Mouse (Mus musculus): ENCODE data around the gene Camk1d. TPM values are rescaled to one million over a fixed set of nuclear protein-coding genes. Genes with fewer than 3 reads are reported as not detected.

Camk1d gene
- total RNA-seq, 1 experiment, result 12.5 TPM

DNA sequence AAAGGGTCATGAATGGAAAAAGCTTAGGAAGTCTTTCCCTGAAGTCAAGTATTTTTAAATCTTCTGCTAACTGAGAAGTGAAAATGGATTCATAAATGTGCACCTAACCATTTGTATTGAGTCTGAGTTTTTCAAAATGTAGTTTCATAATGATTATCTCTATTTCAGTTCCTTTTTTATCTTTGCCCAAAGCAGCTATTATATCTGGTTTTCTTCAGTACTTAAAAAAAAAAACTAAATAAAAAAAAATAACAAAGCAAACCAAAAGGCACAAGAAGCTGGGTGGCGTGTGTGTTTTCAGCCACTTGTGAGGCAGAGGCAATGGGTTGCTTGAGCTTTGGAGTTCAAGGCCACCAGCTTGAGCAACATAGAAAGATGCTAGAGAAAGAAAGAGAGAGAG lies 26.6 kb upstream of the Camk1d start:
- in situ Hi-C loops (cut with MboI; ENCODE audit: low sequenced_read_pairs in 2 of 2, unreplicated experiment in 2 of 2), result no loop called here
- H3K27ac ChIP-seq (ENCODE audit: insufficient read depth, low read depth, low read length, poor library complexity, severe bottlenecking), result no peak overlapping the region
- no peaks in the 10 kb centered on the region for H3K36me3 ChIP-seq (ENCODE audit: control insufficient read depth, insufficient read depth, low read length, poor library complexity, severe bottlenecking)
- no peaks in the 10 kb centered on the region for H3K9me3 ChIP-seq (ENCODE audit: control insufficient read depth, insufficient read depth, low read depth, low read length)
- H3K4me3 ChIP-seq (ENCODE audit: insufficient read depth in 1 of 2, low read depth in 1 of 2, low read length in 2 of 2, poor library complexity in 1 of 2, severe bottlenecking in 1 of 2), result no peak overlapping the region
- DNase-seq (ENCODE audit: low read depth, low spot score), result no peak
- 0 out of 4 replicates have a peak, but pooled peaks cover 0 to 3% of the 10 kb centered on the region in 2 experiments for H3K4me1 ChIP-seq (ENCODE audit: control insufficient read depth in 2 of 2, insufficient read depth in 2 of 2, low read length in 2 of 2, poor library complexity in 1 of 2)
- H3K9ac ChIP-seq (ENCODE audit: insufficient read depth, low read depth, low read length, poor library complexity, severe bottlenecking), result no peak overlapping the region
- no peak for TF ChIP-seq MAFK (IDR thresholded peaks at IDR 0.05; ENCODE audit: insufficient read depth, low read depth, low read length)
- TF ChIP-seq ZNF384 (IDR thresholded peaks at IDR 0.05; ENCODE audit: low read depth, low read length), result no peak
- no peak for TF ChIP-seq ZC3H11A (IDR thresholded peaks at IDR 0.05; ENCODE audit: borderline replicate concordance, low read depth, low read length)
- no peak for TF ChIP-seq CHD2 (IDR thresholded peaks at IDR 0.05; ENCODE audit: low read depth, low read length)
- no peak for TF ChIP-seq HCFC1 (IDR thresholded peaks at IDR 0.05; ENCODE audit: borderline replicate concordance, insufficient read depth, low read length)

DNA sequence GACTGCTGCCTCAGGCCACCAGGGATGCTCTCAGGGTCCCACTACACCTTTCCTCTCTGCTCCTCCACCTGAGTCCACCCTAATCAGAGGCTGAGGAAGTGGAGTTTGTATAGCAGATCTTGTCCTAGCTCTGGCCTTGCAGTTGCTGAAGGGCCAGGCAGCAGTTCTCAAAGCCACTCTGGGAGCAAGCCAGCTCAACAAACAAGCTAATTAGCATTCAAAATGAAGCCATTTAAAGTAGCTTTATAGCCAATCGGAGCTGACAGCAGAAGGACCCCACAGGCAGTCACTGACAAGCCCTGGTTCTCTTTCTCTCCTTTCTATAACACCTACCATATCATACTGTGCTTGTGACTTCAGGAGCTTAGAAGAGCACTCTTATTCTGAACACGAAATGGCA lies 21.6 kb upstream of the Camk1d start:
- no peak for DNase-seq (ENCODE audit: low read depth, low spot score)
- in situ Hi-C loops (cut with MboI; ENCODE audit: low sequenced_read_pairs in 2 of 2, unreplicated experiment in 2 of 2), result no loop called here
- H3K9ac ChIP-seq (ENCODE audit: insufficient read depth, low read depth, low read length, poor library complexity, severe bottlenecking), result no peak overlapping the region
- no peaks in the 10 kb centered on the region for H3K9me3 ChIP-seq (ENCODE audit: control insufficient read depth, insufficient read depth, low read depth, low read length)
- no peaks in the 10 kb centered on the region for H3K36me3 ChIP-seq (ENCODE audit: control insufficient read depth, insufficient read depth, low read length, poor library complexity, severe bottlenecking)
- no peak for TF ChIP-seq ZNF384 (IDR thresholded peaks at IDR 0.05; ENCODE audit: low read depth, low read length)
- no peak for TF ChIP-seq ZC3H11A (IDR thresholded peaks at IDR 0.05; ENCODE audit: borderline replicate concordance, low read depth, low read length)
- no peak for TF ChIP-seq MAFK (IDR thresholded peaks at IDR 0.05; ENCODE audit: insufficient read depth, low read depth, low read length)
- no peak for TF ChIP-seq CHD2 (IDR thresholded peaks at IDR 0.05; ENCODE audit: low read depth, low read length)
- TF ChIP-seq HCFC1 (IDR thresholded peaks at IDR 0.05; ENCODE audit: borderline replicate concordance, insufficient read depth, low read length), result no peak
- peaks cover 0 to 12% of the 10 kb centered on the region in 2 experiments; a peak in 2 of 4 replicates for H3K4me1 ChIP-seq (ENCODE audit: control insufficient read depth in 2 of 2, insufficient read depth in 2 of 2, low read length in 2 of 2, poor library complexity in 1 of 2)
- peak overlapping the region; percentile 47; the same call in 1 of the 2 replicates for H3K27ac ChIP-seq (ENCODE audit: insufficient read depth, low read depth, low read length, poor library complexity, severe bottlenecking)
- no peak overlapping the region for H3K4me3 ChIP-seq (ENCODE audit: insufficient read depth in 1 of 2, low read depth in 1 of 2, low read length in 2 of 2, poor library complexity in 1 of 2, severe bottlenecking in 1 of 2)

DNA sequence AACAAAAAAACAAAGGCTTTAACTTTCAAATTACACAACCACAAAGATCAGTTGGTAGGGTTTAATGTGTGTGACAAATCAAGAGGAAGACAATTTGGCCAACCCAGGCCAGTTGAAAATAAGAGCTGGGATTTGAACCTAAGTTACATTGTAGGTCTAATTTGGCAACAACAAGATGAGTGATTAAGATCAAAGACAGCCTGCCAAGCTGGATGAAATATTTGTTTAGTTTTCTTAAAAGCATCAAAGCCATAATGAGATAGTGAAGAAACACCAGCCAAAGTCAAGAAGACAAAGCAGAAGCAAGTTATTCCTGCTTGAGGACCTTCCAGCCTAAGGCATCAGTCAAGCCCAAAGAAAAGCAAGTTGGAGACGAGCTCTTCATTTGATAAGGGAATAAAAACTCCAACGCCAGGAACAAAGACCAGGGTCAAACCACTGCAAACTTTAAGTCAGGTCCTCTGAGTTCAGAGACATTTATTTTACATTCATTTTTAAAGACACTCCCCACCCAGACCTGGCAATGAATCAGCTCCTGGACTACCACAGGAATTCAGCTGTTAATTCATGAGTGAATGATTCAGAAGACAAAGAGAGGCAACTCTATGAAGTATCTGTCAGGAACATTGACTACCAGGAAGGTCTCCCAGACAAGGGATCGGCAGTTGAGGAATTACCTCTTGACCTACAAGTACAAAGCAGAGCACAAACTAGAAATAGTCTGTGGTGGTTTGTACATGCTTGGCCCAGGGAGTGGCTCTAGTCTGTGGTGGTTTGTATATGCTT lies 19.2 kb upstream of the Camk1d start:
- no peak overlapping the region for H3K4me3 ChIP-seq (ENCODE audit: insufficient read depth in 1 of 2, low read depth in 1 of 2, low read length in 2 of 2, poor library complexity in 1 of 2, severe bottlenecking in 1 of 2)
- no peaks in the 10 kb centered on the region for H3K9me3 ChIP-seq (ENCODE audit: control insufficient read depth, insufficient read depth, low read depth, low read length)
- no peak for DNase-seq (ENCODE audit: low read depth, low spot score)
- no peak overlapping the region for H3K9ac ChIP-seq (ENCODE audit: insufficient read depth, low read depth, low read length, poor library complexity, severe bottlenecking)
- in situ Hi-C loops (cut with MboI; ENCODE audit: low sequenced_read_pairs in 2 of 2, unreplicated experiment in 2 of 2), result no loop called here
- peaks cover 0 to 12% of the 10 kb centered on the region in 2 experiments; a peak in 2 of 4 replicates for H3K4me1 ChIP-seq (ENCODE audit: control insufficient read depth in 2 of 2, insufficient read depth in 2 of 2, low read length in 2 of 2, poor library complexity in 1 of 2)
- TF ChIP-seq ZNF384 (IDR thresholded peaks at IDR 0.05; ENCODE audit: low read depth, low read length), result no peak
- TF ChIP-seq HCFC1 (IDR thresholded peaks at IDR 0.05; ENCODE audit: borderline replicate concordance, insufficient read depth, low read length), result no peak
- TF ChIP-seq CHD2 (IDR thresholded peaks at IDR 0.05; ENCODE audit: low read depth, low read length), result no peak
- TF ChIP-seq MAFK (IDR thresholded peaks at IDR 0.05; ENCODE audit: insufficient read depth, low read depth, low read length), result no peak
- TF ChIP-seq ZC3H11A (IDR thresholded peaks at IDR 0.05; ENCODE audit: borderline replicate concordance, low read depth, low read length), result no peak
- H3K27ac ChIP-seq (ENCODE audit: insufficient read depth, low read depth, low read length, poor library complexity, severe bottlenecking), result no peak overlapping the region
- H3K36me3 ChIP-seq (ENCODE audit: control insufficient read depth, insufficient read depth, low read length, poor library complexity, severe bottlenecking), result no peaks in the 10 kb centered on the region

DNA sequence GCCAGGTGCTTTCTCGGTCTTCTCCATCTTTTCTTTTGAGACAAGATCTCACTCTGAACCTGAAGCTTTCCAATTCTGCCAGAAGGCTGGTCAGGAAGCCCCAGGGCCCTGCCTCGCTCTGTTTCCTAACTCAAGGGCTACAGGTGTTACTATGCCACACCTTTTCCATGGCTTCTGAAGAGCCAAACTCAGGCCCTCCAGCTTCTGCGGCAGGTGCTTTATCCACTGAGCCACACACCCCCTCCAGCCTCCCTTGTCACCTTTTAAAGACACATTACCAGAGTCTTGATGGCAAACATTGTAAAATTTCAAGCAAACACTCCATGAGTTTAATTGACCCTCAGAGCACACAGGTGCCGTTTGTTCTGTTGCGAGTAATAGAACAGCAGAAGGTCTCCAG lies 17.7 kb upstream of the Camk1d start:
- Histone ChIP-seq H3K9ac (ENCODE audit: insufficient read depth, low read depth, low read length, poor library complexity, severe bottlenecking) (no peak overlapping the region), H3K4me3 (ENCODE audit: insufficient read depth in 1 of 2, low read depth in 1 of 2, low read length in 2 of 2, poor library complexity in 1 of 2, severe bottlenecking in 1 of 2) (no peak overlapping the region), H3K27ac (ENCODE audit: insufficient read depth, low read depth, low read length, poor library complexity, severe bottlenecking) (no peak overlapping the region), H3K4me1 (ENCODE audit: control insufficient read depth in 2 of 2, insufficient read depth in 2 of 2, low read length in 2 of 2, poor library complexity in 1 of 2) (peaks cover 0 to 12% of the 10 kb centered on the region in 2 experiments; a peak in 2 of 4 replicates), H3K9me3 (ENCODE audit: control insufficient read depth, insufficient read depth, low read depth, low read length) (no peaks in the 10 kb centered on the region), H3K36me3 (ENCODE audit: control insufficient read depth, insufficient read depth, low read length, poor library complexity, severe bottlenecking) (no peaks in the 10 kb centered on the region)
- no peak for TF ChIP-seq HCFC1 (IDR thresholded peaks at IDR 0.05; ENCODE audit: borderline replicate concordance, insufficient read depth, low read length)
- TF ChIP-seq MAFK (IDR thresholded peaks at IDR 0.05; ENCODE audit: insufficient read depth, low read depth, low read length), result no peak
- TF ChIP-seq CHD2 (IDR thresholded peaks at IDR 0.05; ENCODE audit: low read depth, low read length), result no peak
- no peak for TF ChIP-seq ZNF384 (IDR thresholded peaks at IDR 0.05; ENCODE audit: low read depth, low read length)
- TF ChIP-seq ZC3H11A (IDR thresholded peaks at IDR 0.05; ENCODE audit: borderline replicate concordance, low read depth, low read length), result no peak
- in situ Hi-C loops (cut with MboI; ENCODE audit: low sequenced_read_pairs in 2 of 2, unreplicated experiment in 2 of 2), result no loop called here
- no peak for DNase-seq (ENCODE audit: low read depth, low spot score)
